Mouse (Mus musculus): ENCODE measurements around the gene Zfp184. TPM values are rescaled to one million over a fixed set of nuclear protein-coding genes. Genes with fewer than 3 reads are reported as not detected.

The Zfp184 gene
- polyA plus RNA-seq, 1 experiment from 2014 or later, result 14.9 TPM

DNA sequence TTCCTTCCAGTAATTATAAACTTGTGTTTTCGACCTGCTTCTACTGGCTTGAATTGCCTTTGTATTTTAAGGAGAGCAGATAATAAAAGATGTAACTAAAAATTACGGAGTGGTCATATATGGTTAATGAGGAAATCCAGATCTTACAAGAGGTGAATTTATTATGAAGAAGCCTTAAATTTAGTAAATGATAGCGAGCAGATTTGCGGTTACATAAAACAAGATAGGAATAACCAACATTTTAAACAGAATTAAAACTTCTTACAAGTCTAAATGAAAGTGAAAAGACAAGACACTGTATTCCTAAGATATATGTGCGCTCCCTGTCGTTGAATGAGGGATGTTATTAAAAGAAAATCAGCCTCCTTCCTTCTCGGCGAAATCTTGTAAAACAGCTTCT lies 50.0 kb downstream of the Zfp184 start:
- Histone ChIP-seq H3K9ac (no peak overlapping the region), H3K4me1 (replicated peaks; ENCODE audit: control insufficient read depth, insufficient read depth, low read length) (no peaks in the 10 kb centered on the region), H3K4me3 (replicated peaks; ENCODE audit: low read length) (peak overlapping the region; percentile 9; the same call in 1 of the 2 replicates), H3K4me2 (replicated peaks) (peak overlapping the region; percentile 41), H3K9me3 (ENCODE audit: control insufficient read depth, low read length) (no peaks in the 10 kb centered on the region), H3K36me3 (replicated peaks; ENCODE audit: control insufficient read depth, insufficient read depth) (no peaks in the 10 kb centered on the region), H3K27ac (no peak overlapping the region), H3K27me3 (ENCODE audit: control insufficient read depth, insufficient read depth, low read length) (peaks cover 89% of the 10 kb centered on the region)
- ATAC-seq (ENCODE audit: low FRiP score), result no peak
- DNase-seq (ENCODE audit: low spot score), result peak; percentile 45
- 5% methylated on average over 8 of the region's 8 CpGs for WGBS

DNA sequence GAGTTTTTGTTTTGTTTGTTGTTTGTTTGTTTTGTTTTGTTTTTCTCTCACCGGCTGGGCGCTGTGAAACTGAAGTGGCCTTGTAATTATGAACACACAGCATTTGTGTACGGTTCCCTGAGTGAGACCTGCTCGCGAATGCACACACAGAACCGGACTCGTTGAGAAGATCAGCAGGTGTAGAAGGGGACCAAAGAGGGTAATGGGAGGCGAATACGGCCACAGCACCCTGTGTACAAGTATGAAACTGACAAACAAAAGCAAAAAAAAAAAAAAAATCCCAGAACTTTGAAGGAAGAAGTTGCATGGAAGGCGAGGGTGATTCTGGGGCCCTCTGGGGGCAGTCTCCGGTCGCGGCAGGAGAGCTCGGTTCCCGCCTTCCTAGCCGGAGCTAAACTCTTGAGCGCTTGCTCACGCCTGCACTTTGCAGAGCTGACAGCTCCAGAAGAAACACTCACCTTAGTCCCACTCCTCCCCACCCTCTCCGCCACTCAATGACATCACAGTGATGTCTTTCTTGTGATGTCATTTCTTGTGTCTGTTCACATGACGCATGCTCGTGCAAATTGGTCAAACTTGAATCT lies 50.5 kb downstream of the Zfp184 start:
- H3K4me3 ChIP-seq (replicated peaks; ENCODE audit: low read length), result peak overlapping the region; percentile 9; the same call in 1 of the 2 replicates
- WGBS, result under 1% methylated on average over 21 of the region's 21 CpGs
- no peaks in the 10 kb centered on the region for H3K4me1 ChIP-seq (replicated peaks; ENCODE audit: control insufficient read depth, insufficient read depth, low read length)
- H3K27ac ChIP-seq, result no peak overlapping the region
- ATAC-seq (ENCODE audit: low FRiP score) (peak; percentile 48; the same call in 1 of the 2 replicates), DNase-seq (ENCODE audit: low spot score) (no peak)
- no peaks in the 10 kb centered on the region for H3K36me3 ChIP-seq (replicated peaks; ENCODE audit: control insufficient read depth, insufficient read depth)
- no peaks in the 10 kb centered on the region for H3K9me3 ChIP-seq (ENCODE audit: control insufficient read depth, low read length)
- peak overlapping the region; percentile 41 for H3K4me2 ChIP-seq (replicated peaks)
- H3K9ac ChIP-seq, result no peak overlapping the region
- peaks cover 92% of the 10 kb centered on the region for H3K27me3 ChIP-seq (ENCODE audit: control insufficient read depth, insufficient read depth, low read length)

DNA sequence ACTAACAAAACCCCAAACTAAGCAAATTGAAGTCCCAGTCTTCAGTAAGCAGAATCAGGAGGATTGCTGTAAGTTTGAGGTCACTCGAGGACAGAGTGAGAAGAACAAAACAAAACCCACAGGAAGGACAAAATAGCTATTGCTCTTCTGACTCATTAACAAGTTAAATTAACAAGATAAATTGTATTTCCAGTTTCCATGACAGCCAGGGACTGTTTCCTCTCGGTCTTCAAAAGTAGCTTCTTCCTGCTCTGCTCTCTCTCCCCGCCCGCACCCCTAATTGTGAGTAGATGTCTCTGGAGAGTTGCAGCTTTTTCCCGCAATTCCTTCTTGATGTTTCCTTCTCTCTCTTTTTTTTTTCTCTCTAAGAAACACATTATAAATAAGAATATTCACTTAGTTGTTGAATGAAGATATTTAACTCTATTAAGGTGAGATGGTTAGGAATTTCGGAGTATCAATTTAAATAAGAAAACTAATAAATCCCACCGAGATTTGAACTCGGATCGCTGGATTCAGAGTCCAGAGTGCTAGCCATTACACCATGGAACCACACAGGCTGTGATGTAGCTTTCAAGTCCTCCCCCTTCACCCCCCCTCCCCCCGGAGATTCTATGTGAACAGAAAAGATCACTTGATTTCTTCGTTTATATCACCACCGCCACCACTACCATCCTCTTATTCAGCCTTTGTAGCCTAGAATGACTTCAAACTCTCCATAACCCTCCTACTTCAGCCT lies 51.4 kb downstream of the Zfp184 start:
- Histone ChIP-seq H3K4me3 (replicated peaks; ENCODE audit: low read length) (peak overlapping the region; percentile 13), H3K9ac (no peak overlapping the region), H3K4me2 (replicated peaks) (peak overlapping the region; percentile 41), H3K27me3 (ENCODE audit: control insufficient read depth, insufficient read depth, low read length) (peaks cover 94% of the 10 kb centered on the region), H3K4me1 (replicated peaks; ENCODE audit: control insufficient read depth, insufficient read depth, low read length) (no peaks in the 10 kb centered on the region), H3K9me3 (ENCODE audit: control insufficient read depth, low read length) (no peaks in the 10 kb centered on the region), H3K36me3 (replicated peaks; ENCODE audit: control insufficient read depth, insufficient read depth) (no peaks in the 10 kb centered on the region), H3K27ac (no peak overlapping the region)
- 2% methylated on average over 12 of the region's 12 CpGs for WGBS
- peak; percentile 54 for DNase-seq (ENCODE audit: low spot score)
- ATAC-seq (ENCODE audit: low FRiP score), result no peak

DNA sequence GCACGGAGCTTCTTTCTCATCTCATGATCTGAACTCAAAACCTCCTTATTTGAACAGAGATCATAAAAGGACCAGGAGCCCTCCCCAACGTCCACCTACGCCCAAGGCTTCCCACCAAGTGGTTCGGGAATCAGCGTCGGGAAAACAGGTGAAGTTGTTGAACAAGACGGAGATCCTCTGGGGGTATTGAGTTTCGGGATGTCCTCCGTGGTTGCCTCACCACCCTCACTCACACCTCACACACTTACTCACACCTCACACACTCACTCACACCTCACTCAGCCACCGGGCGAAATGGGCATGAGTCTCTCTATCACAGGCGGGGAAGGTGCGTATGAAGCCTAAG lies 51.9 kb downstream of the Zfp184 start:
- WGBS, result 2% methylated on average over 13 of the region's 13 CpGs
- H3K4me1 ChIP-seq (replicated peaks; ENCODE audit: control insufficient read depth, insufficient read depth, low read length), result no peaks in the 10 kb centered on the region
- peaks cover 94% of the 10 kb centered on the region for H3K27me3 ChIP-seq (ENCODE audit: control insufficient read depth, insufficient read depth, low read length)
- no peak overlapping the region for H3K9ac ChIP-seq
- no peak for ATAC-seq (ENCODE audit: low FRiP score)
- no peak for DNase-seq (ENCODE audit: low spot score)
- H3K9me3 ChIP-seq (ENCODE audit: control insufficient read depth, low read length), result no peaks in the 10 kb centered on the region
- H3K27ac ChIP-seq, result no peak overlapping the region
- no peaks in the 10 kb centered on the region for H3K36me3 ChIP-seq (replicated peaks; ENCODE audit: control insufficient read depth, insufficient read depth)
- H3K4me3 ChIP-seq (replicated peaks; ENCODE audit: low read length), result peak overlapping the region; percentile 13
- 0 out of 2 replicates have a peak overlapping the region, but pooled peaks have one; percentile 21 for H3K4me2 ChIP-seq (replicated peaks)

DNA sequence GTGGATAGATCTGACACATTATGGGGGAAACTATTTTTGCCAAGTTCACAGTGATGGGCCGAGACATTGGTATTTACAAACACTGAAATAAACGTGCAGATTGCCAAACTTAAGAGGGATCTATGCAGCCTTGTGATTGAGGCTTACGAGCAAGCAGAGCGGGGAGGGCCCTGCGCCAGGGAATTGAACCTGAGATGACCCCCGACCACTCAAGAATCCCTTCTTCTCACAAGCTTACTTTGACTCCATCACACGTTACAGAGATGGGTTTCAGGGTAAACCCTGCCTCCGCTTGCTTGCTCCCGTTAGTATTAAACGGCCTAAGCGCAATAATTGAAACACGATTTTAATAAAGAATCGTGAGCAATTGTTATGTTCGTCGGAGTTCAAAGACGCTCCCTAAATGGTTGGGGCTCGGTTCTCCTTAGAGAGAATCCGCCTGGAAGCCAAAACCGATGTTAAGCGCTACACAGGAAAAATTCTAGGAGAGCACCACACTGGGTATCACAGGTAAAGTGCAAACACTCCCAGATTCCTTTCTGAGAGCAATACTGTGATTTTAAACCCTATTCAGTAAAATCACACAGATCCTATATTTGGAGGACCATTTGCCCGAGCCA lies 52.4 kb downstream of the Zfp184 start:
- 2% methylated on average over 21 of the region's 21 CpGs for WGBS
- ATAC-seq (ENCODE audit: low FRiP score) (no peak), DNase-seq (ENCODE audit: low spot score) (no peak)
- Histone ChIP-seq H3K4me1 (replicated peaks; ENCODE audit: control insufficient read depth, insufficient read depth, low read length) (no peaks in the 10 kb centered on the region), H3K9me3 (ENCODE audit: control insufficient read depth, low read length) (no peaks in the 10 kb centered on the region), H3K27ac (no peak overlapping the region), H3K36me3 (replicated peaks; ENCODE audit: control insufficient read depth, insufficient read depth) (no peaks in the 10 kb centered on the region), H3K27me3 (ENCODE audit: control insufficient read depth, insufficient read depth, low read length) (peaks cover 94% of the 10 kb centered on the region), H3K9ac (no peak overlapping the region), H3K4me3 (replicated peaks; ENCODE audit: low read length) (peak overlapping the region; percentile 13; the same call in 1 of the 2 replicates), H3K4me2 (replicated peaks) (0 out of 2 replicates have a peak overlapping the region, but pooled peaks have one; percentile 21)

DNA sequence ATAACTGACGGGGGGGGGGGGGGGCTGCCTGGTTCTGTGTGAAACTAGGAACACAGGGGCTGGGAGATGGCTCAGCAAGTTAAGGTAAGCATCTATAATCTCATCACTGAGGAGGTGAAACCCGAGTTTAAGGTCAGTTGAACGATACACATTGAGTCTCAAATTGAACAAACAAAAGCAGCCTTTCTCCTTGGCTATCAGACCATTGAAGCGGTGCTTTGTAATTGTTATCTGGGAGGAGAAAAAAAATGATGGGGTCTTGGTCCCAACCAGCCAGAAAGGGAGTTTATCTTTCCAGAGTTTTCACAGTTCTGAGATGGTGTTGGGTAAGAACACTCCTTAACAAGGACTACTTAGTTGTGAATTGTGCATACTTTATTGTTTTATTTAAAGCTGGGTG lies 52.9 kb downstream of the Zfp184 start:
- H3K4me3 ChIP-seq (replicated peaks; ENCODE audit: low read length), result no peak overlapping the region
- no peak overlapping the region for H3K9ac ChIP-seq
- DNase-seq (ENCODE audit: low spot score) (no peak), ATAC-seq (ENCODE audit: low FRiP score) (no peak)
- H3K27me3 ChIP-seq (ENCODE audit: control insufficient read depth, insufficient read depth, low read length), result peaks cover 94% of the 10 kb centered on the region
- no peaks in the 10 kb centered on the region for H3K36me3 ChIP-seq (replicated peaks; ENCODE audit: control insufficient read depth, insufficient read depth)
- H3K4me2 ChIP-seq (replicated peaks), result no peak overlapping the region
- H3K9me3 ChIP-seq (ENCODE audit: control insufficient read depth, low read length), result no peaks in the 10 kb centered on the region
- no peaks in the 10 kb centered on the region for H3K4me1 ChIP-seq (replicated peaks; ENCODE audit: control insufficient read depth, insufficient read depth, low read length)
- 8% methylated on average over 4 of the region's 4 CpGs for WGBS
- H3K27ac ChIP-seq, result no peak overlapping the region

DNA sequence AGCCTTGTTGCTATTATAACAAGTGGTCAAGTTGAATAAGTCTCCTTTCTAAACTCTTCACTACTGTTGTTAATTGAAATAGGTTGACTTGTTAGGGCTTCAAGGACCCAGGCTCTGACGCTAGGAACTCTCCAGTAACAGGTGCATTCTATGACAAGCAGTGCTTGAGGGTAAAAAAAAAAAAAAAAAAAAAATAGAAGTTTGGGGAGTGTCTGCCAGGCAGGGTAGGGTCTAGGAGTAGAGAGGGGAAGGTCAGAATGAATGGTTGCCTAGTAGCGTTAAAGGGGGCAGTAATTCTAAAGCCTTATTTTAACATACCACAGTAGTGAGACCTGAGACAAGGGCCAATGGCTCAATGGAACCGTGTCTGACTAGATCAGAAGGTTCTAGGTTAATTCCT lies 53.5 kb downstream of the Zfp184 start:
- ATAC-seq (ENCODE audit: low FRiP score) (no peak), DNase-seq (ENCODE audit: low spot score) (no peak)
- Histone ChIP-seq H3K4me1 (replicated peaks; ENCODE audit: control insufficient read depth, insufficient read depth, low read length) (no peaks in the 10 kb centered on the region), H3K9me3 (ENCODE audit: control insufficient read depth, low read length) (no peaks in the 10 kb centered on the region), H3K36me3 (replicated peaks; ENCODE audit: control insufficient read depth, insufficient read depth) (no peaks in the 10 kb centered on the region), H3K27me3 (ENCODE audit: control insufficient read depth, insufficient read depth, low read length) (peaks cover 95% of the 10 kb centered on the region), H3K4me3 (replicated peaks; ENCODE audit: low read length) (no peak overlapping the region), H3K4me2 (replicated peaks) (no peak overlapping the region), H3K9ac (no peak overlapping the region), H3K27ac (no peak overlapping the region)
- WGBS, result 33% methylated on average over 3 of the region's 3 CpGs

DNA sequence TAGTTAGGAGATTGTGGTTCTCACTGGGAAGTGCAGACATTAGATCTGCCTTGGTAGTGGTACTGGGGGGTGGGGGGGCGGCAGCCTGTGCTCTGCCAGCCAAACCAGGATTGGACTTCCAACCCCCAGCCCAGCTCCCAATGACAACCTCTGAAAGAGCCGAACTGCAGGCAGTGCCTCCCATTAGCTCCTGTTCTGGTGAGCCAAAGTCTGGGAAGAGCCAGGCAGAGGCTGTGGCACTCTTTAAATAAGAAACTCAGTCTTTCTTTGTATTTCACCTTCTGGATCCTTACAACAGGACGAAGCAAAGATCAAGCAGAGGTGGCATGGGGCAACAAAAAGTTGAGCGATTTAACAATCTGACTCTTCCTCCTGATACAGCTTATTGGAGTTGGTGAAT lies 54.3 kb downstream of the Zfp184 start:
- no peak for ATAC-seq (ENCODE audit: low FRiP score)
- WGBS, result 31% methylated on average over 4 of the region's 4 CpGs
- H3K4me1 ChIP-seq (replicated peaks; ENCODE audit: control insufficient read depth, insufficient read depth, low read length), result no peaks in the 10 kb centered on the region

DNA sequence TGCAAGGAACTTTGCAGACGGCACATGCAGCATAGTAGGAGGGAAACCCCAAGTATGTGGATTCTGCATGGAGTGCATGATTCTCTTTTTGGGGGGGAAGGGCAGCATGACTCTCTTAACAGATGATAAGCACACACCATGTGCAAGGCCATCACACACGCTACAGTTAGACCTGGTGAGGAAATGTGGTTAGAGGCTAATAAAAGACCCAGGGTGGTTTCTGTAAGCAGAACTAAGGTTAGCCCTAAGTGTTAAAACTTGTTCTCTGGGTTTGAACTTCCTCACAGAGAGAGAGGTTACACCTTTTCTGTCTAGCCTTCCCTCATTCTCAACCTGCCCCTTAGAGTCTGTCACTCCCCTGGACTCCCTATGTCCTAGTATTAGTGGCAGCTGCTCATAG lies 56.5 kb downstream of the Zfp184 start:
- H3K9ac ChIP-seq, result no peak overlapping the region
- peaks cover 10% of the 10 kb centered on the region for H3K4me1 ChIP-seq (replicated peaks; ENCODE audit: control insufficient read depth, insufficient read depth, low read length)
- no peak overlapping the region for H3K27ac ChIP-seq
- H3K27me3 ChIP-seq (ENCODE audit: control insufficient read depth, insufficient read depth, low read length), result peaks cover 95% of the 10 kb centered on the region
- no peak for ATAC-seq (ENCODE audit: low FRiP score)
- H3K4me2 ChIP-seq (replicated peaks), result no peak overlapping the region
- no peak for DNase-seq (ENCODE audit: low spot score)
- H3K36me3 ChIP-seq (replicated peaks; ENCODE audit: control insufficient read depth, insufficient read depth), result no peaks in the 10 kb centered on the region
- WGBS, result 70% methylated on average over 2 of the region's 2 CpGs
- H3K4me3 ChIP-seq (replicated peaks; ENCODE audit: low read length), result no peak overlapping the region
- no peaks in the 10 kb centered on the region for H3K9me3 ChIP-seq (ENCODE audit: control insufficient read depth, low read length)

More for the DNA sequence above, 54.3 kb downstream of the Zfp184 start:
- Histone ChIP-seq H3K9ac (no peak overlapping the region), H3K9me3 (ENCODE audit: control insufficient read depth, low read length) (no peaks in the 10 kb centered on the region), H3K27ac (no peak overlapping the region), H3K36me3 (replicated peaks; ENCODE audit: control insufficient read depth, insufficient read depth) (no peaks in the 10 kb centered on the region), H3K27me3 (ENCODE audit: control insufficient read depth, insufficient read depth, low read length) (peaks cover 95% of the 10 kb centered on the region), H3K4me2 (replicated peaks) (no peak overlapping the region), H3K4me3 (replicated peaks; ENCODE audit: low read length) (no peak overlapping the region)
- no peak for DNase-seq (ENCODE audit: low spot score)

Measured in hindbrain, embryonic 14.5 days (tissue).